Mouse (Mus musculus) heart, adult 18-20 months (tissue): ENCODE data around the gene Foxf1. TPM values are rescaled to one million over a fixed set of nuclear protein-coding genes. Genes with fewer than 3 reads are reported as not detected.

Experiments
- DNase-seq, 2 experiments: peaks; one replicate each; pipeline ENCODE4 v3.0.0; 2021 to 2022; ENCODE audit warnings: mixed read lengths in 1 of 2
- long read RNA-seq, 2 experiments: library from polyadenylated mRNA; stranded (forward); transcript quantifications; one replicate each; pipeline ENCODE4 v2.0.0; 2021
- total RNA-seq, 2 experiments: library from RNA; stranded (reverse); gene quantifications; 2 replicates each; pipeline ENCODE4 v1.2.3; 2021

Foxf1 gene
- under 1 TPM; 0.15 to 0.31 TPM for total RNA-seq
- long read RNA-seq, experiment 1, result 0 reads
- long read RNA-seq, experiment 2, result 0 reads

- DNase-seq, result peak; percentile 23 to 32
Observed at GRCm38 (mm10) chr8:121084210-121084951, at the start of gene Foxf1. Foxf1 (plus strand) TSS chr8:121084386.

GRCm38 (mm10) chr8:121035611-121036010 is 48.6 kb upstream of the Foxf1 start:
- DNase-seq, result no peak

- DNase-seq, result no peak
Observed at GRCm38 (mm10) chr8:121043719-121044440, 40.3 kb upstream of the Foxf1 start.

- no peak for DNase-seq
Observed at GRCm38 (mm10) chr8:121047441-121047840, 36.7 kb upstream of the Foxf1 start.

GRCm38 (mm10) chr8:121058081-121058480 is 26.1 kb upstream of the Foxf1 start:
- DNase-seq, result no peak

GRCm38 (mm10) chr8:121059098-121059497 is 25.1 kb upstream of the Foxf1 start:
- no peak for DNase-seq

GRCm38 (mm10) chr8:121062521-121062920 is 21.7 kb upstream of the Foxf1 start:
- no peak for DNase-seq

GRCm38 (mm10) chr8:121063649-121064048 is 20.5 kb upstream of the Foxf1 start:
- no peak for DNase-seq

- DNase-seq, result no peak
Observed at GRCm38 (mm10) chr8:121071454-121071853, 12.7 kb upstream of the Foxf1 start.

GRCm38 (mm10) chr8:121072406-121073130 is 11.6 kb upstream of the Foxf1 start:
- DNase-seq, result no peak

GRCm38 (mm10) chr8:121073174-121074107 is 10.7 kb upstream of the Foxf1 start:
- no peak for DNase-seq

- DNase-seq, result no peak
Observed at GRCm38 (mm10) chr8:121074108-121074847, 9.9 kb upstream of the Foxf1 start.

- DNase-seq, result no peak
Observed at GRCm38 (mm10) chr8:121074848-121075145, 9.4 kb upstream of the Foxf1 start.

GRCm38 (mm10) chr8:121075936-121076335 is 8.2 kb upstream of the Foxf1 start:
- DNase-seq, result no peak

GRCm38 (mm10) chr8:121076555-121076954 is 7.6 kb upstream of the Foxf1 start:
- DNase-seq, result no peak

- DNase-seq, result no peak
Observed at GRCm38 (mm10) chr8:121078721-121079120, 5.5 kb upstream of the Foxf1 start.

- no peak for DNase-seq
Observed at GRCm38 (mm10) chr8:121079201-121079600, 5.0 kb upstream of the Foxf1 start.

GRCm38 (mm10) chr8:121079944-121080343 is 4.2 kb upstream of the Foxf1 start:
- no peak for DNase-seq

- DNase-seq, result no peak
Observed at GRCm38 (mm10) chr8:121080361-121081090, 3.7 kb upstream of the Foxf1 start.

GRCm38 (mm10) chr8:121081398-121081797 is 2.8 kb upstream of the Foxf1 start:
- no peak for DNase-seq
